ENCODE assay signal across 8 mouse cellular contexts in the genomic region with DNA sequence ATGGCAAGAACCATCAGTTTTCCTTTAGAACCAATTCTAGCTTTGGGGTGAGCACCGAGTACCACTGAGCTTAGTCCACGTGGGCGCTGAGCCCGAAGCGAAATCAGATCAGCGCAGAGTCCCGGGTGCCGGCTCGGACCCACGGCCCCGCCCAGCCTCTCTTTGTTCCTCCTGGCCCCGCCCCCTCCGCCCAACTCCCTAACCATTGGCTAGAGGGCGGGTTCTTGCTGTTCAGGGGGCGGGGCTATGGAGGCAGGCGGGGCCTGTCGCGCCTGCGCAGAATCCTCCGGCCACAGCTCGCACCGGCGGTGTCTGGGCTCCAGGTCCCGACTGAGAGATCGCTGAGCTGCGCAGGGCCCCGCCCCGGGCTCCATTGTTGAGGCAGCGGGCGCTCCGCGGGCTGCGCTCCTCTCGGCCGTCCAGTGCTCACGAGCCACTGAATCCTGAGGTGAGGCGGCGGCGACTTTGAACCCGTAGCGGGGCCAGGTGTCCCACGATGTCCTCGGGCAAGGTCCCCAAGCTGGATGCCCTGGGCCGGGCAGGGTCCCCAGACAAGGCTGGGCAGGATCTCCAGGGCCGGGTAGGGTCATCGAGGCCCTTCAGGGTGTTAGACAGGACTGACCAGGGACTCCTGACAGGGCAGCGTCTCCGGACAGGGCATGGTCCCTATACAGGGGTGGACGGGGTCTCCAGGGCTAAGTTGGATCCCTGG. TPM values are rescaled to one million over a fixed set of nuclear protein-coding genes. Genes with fewer than 3 reads are reported as not detected.
DNase-seq lines count a peak whose midpoint lies in the region; ATAC-seq and TF ChIP-seq lines count a peak whose summit lies in the region.

Gene Afap1 (plus strand): TSS at position 227 of the 712 bp plus-strand sequence.

- TF ChIP-seq POLR2A in olfactory bulb, adult 2 months (IDR thresholded peaks at IDR 0.05; ENCODE audit: insufficient read depth, low read depth, low read length), result peak; percentile 75

- DNase-seq in NIH3T3 (ENCODE audit: low read depth), result peak; percentile 100
- peak; percentile 99 for DNase-seq in cerebellum, adult 9-11 months
- peak; percentile 96 to 99 for DNase-seq in frontal cortex, adult 2 months (ENCODE audit: extremely low spot score in 1 of 2, low spot score in 1 of 2)
- peak; percentile 100 for DNase-seq in hindbrain, embryonic 10.5 days (ENCODE audit: low spot score)
- DNase-seq in layer of hippocampus, adult 9-10 months (ENCODE audit: low spot score), result peak; percentile 97
- DNase-seq in thymus, adult 18-20 months, result peak; percentile 98 to 99

- no peak for TF ChIP-seq CTCF in olfactory bulb, adult 2 months (IDR thresholded peaks at IDR 0.05; ENCODE audit: insufficient read depth, low read depth, low read length)

- peak within 1 kb of the TSS; percentile 80 for H3K9ac ChIP-seq in lung, embryonic 15.5 days

- H3K27ac ChIP-seq in hindbrain, embryonic 10.5 days, result peak within 1 kb of the TSS; percentile 90
- peak within 1 kb of the TSS; percentile 82 for H3K27ac ChIP-seq in lung, embryonic 15.5 days
- peak within 1 kb of the TSS; percentile 16; the same call in 1 of the 2 replicates for H3K27ac ChIP-seq in olfactory bulb, adult 2 months (ENCODE audit: insufficient read depth, low read depth, low read length)

- H3K4me2 ChIP-seq in lung, embryonic 15.5 days, result peak within 1 kb of the TSS; percentile 90

- H3K36me3 ChIP-seq in hindbrain, embryonic 10.5 days, result no peaks in the 10 kb centered on the region
- no peaks in the 10 kb centered on the region for H3K36me3 ChIP-seq in lung, embryonic 15.5 days

- peaks cover 60% of the 10 kb centered on the region for H3K4me1 ChIP-seq in hindbrain, embryonic 10.5 days (replicated peaks)
- H3K4me1 ChIP-seq in lung, embryonic 15.5 days, result peaks cover 36% of the 10 kb centered on the region
- peaks cover 12% of the 10 kb centered on the region for H3K4me1 ChIP-seq in olfactory bulb, adult 2 months (ENCODE audit: control insufficient read depth, insufficient read depth, low read length)

- H3K27me3 ChIP-seq in hindbrain, embryonic 10.5 days (ENCODE audit: insufficient read depth, poor library complexity, severe bottlenecking), result peaks cover 17% of the 10 kb centered on the region
- H3K27me3 ChIP-seq in lung, embryonic 15.5 days, result no peaks in the 10 kb centered on the region

- peak; percentile 96 for ATAC-seq in lung, embryonic 15.5 days (ENCODE audit: borderline replicate concordance, extremely low read depth, low FRiP score, low TSS enrichment)

- peak within 1 kb of the TSS; percentile 71 for H3K4me3 ChIP-seq in hindbrain, embryonic 10.5 days
- peak within 1 kb of the TSS; percentile 81 for H3K4me3 ChIP-seq in lung, embryonic 15.5 days
- peak within 1 kb of the TSS; percentile 96 for H3K4me3 ChIP-seq in olfactory bulb, adult 2 months (ENCODE audit: insufficient read depth, low read depth, low read length)

- no peaks in the 10 kb centered on the region for H3K9me3 ChIP-seq in hindbrain, embryonic 10.5 days
- H3K9me3 ChIP-seq in lung, embryonic 15.5 days, result no peaks in the 10 kb centered on the region

- WGBS in hindbrain, embryonic 10.5 days, result under 1% methylated on average over 49 of the region's 49 CpGs
- whole genome bisulfite sequencing in lung, embryonic 15.5 days, result under 1% methylated on average over 49 of the region's 49 CpGs
- WGBS in olfactory bulb, adult 2 months, result under 1% methylated on average over 49 of the region's 49 CpGs

RNA-seq across cellular contexts. Expression of gene Afap1, which starts in this region (rescaled TPM):
- polyA plus RNA-seq in frontal cortex, adult 2 months (2012; rRNA removed), result 18.6 and 20.8 TPM in 2 replicates
- polyA plus RNA-seq in hindbrain, embryonic 10.5 days (2016; fragmentation: Nextera tagmentation; extraction: Ambion mirVana), result 38.6 and 56.5 TPM in 2 replicates
- 20.5 and 21.5 TPM in 2 replicates for polyA plus RNA-seq in lung, embryonic 15.5 days (2015; fragmentation: Nextera tagmentation; extraction: Ambion mirVana)
- polyA plus RNA-seq in olfactory bulb, adult 2 months (2012; ENCODE audit: insufficient read depth, insufficient read length, low replicate concordance, missing spikeins), result 69.1 TPM in 1 of 2 replicates, not detected in the other

Comparison
In these comparisons a context has a peak if more than half of its experiments do, and no peak if none do; other contexts are left out.
1. Peak in every context shown above with its lines: DNase-seq, ATAC-seq, H3K4me3 ChIP-seq and H3K27ac ChIP-seq.
2. H3K27ac ChIP-seq: peak in every context shown above with its lines; median percentile 90 in hindbrain, embryonic 10.5 days; 82 in lung, embryonic 15.5 days; 16 in olfactory bulb, adult 2 months.